Mouse (Mus musculus) forebrain, embryonic 13.5 days (tissue): ENCODE data around the gene Swsap1. TPM values are rescaled to one million over a fixed set of nuclear protein-coding genes. Genes with fewer than 3 reads are reported as not detected.

Experiments
- ATAC-seq: fragments of 200-750 bp; cut with Nextera tagmentation; 2 replicates; pipeline ENCODE4 v1.8.0; 2017
- H3K27ac ChIP-seq: fragments of 300-500 bp; sonication (generic); 2 replicates; pipeline ENCODE4 v1.5.1; 2015; ENCODE audit warnings: inconsistent platforms, mild to moderate bottlenecking, moderate library complexity
- H3K27me3 ChIP-seq: fragments of 300-500 bp; sonication (generic); 2 replicates; pipeline ENCODE4 v1.6.1; 2015; ENCODE audit warnings: mild to moderate bottlenecking, inconsistent platforms
- H3K36me3 ChIP-seq: fragments of 300-500 bp; sonication (generic); 2 replicates; pipeline ENCODE4 v1.6.1; 2015; ENCODE audit warnings: mild to moderate bottlenecking, inconsistent platforms; ENCODE audit not compliant: poor library complexity, severe bottlenecking
- H3K4me1 ChIP-seq: fragments of 300-500 bp; sonication (generic); 2 replicates; pipeline ENCODE4 v1.6.1; 2015; ENCODE audit warnings: inconsistent platforms
- H3K4me2 ChIP-seq: fragments of 300-500 bp; sonication (generic); 2 replicates; pipeline ENCODE4 v1.6.1; 2015; ENCODE audit warnings: inconsistent platforms, mild to moderate bottlenecking, moderate library complexity
- H3K4me3 ChIP-seq: fragments of 300-500 bp; sonication (generic); 2 replicates; pipeline ENCODE4 v1.5.1; 2015; ENCODE audit warnings: mild to moderate bottlenecking, inconsistent platforms
- H3K9ac ChIP-seq: fragments of 300-500 bp; sonication (generic); 2 replicates; pipeline ENCODE4 v1.6.1; 2015; ENCODE audit warnings: mild to moderate bottlenecking, inconsistent platforms
- H3K9me3 ChIP-seq: fragments of 300-500 bp; sonication (generic); replicated peaks from 2 replicates; pipeline ENCODE4 v1.6.1; 2016; ENCODE audit warnings: inconsistent platforms
- WGBS: fragments of 180-500 bp; shearing (Covaris S2); methylation state at CpG from one replicate; pipeline ENCODE4 v1.1.7; 2015; 5-methylcytosine and 5-hydroxymethylcytosine counted together
- polyA plus RNA-seq: library from polyadenylated mRNA; unstranded; fragments of >200 nt; fragmentation: Nextera tagmentation; extraction: Ambion mirVana; gene quantifications from 2 replicates; pipeline ENCODE4 v1.2.1, GENCODE M21; 2015

Swsap1 gene
- 8.6 and 12.1 TPM in 2 replicates for polyA plus RNA-seq

GRCm38 (mm10) chr9:21955570-21956281, at the start of gene Swsap1:
Gene Swsap1, plus strand, starts transcription at chr9:21955755.
- peaks cover 32% of the 10 kb centered on the region for H3K4me1 ChIP-seq
- peak within 1 kb of the TSS; percentile 67 for H3K4me3 ChIP-seq
- H3K9ac ChIP-seq, result peak within 1 kb of the TSS; percentile 79
- WGBS, result under 1% methylated on average over 54 of the region's 54 CpGs
- peak; percentile 98 for ATAC-seq
- H3K4me2 ChIP-seq, result peak within 1 kb of the TSS; percentile 69
- no peaks in the 10 kb centered on the region; the same call in 1 of the 2 replicates for H3K9me3 ChIP-seq
- H3K27ac ChIP-seq, result peak within 1 kb of the TSS; percentile 95
- H3K27me3 ChIP-seq, result peaks cover 19% of the 10 kb centered on the region
- no peaks in the 10 kb centered on the region for H3K36me3 ChIP-seq

- no peak overlapping the region for H3K4me2 ChIP-seq
- no peaks in the 10 kb centered on the region for H3K9me3 ChIP-seq
- H3K27ac ChIP-seq, result no peak overlapping the region
- WGBS, result 78% methylated on average over 11 of the region's 11 CpGs
- H3K4me1 ChIP-seq, result no peaks in the 10 kb centered on the region
- no peak overlapping the region for H3K9ac ChIP-seq
- H3K27me3 ChIP-seq, result 0 out of 2 replicates have a peak, but pooled peaks cover 4% of the 10 kb centered on the region
- ATAC-seq, result no peak
- no peaks in the 10 kb centered on the region for H3K36me3 ChIP-seq
- no peak overlapping the region for H3K4me3 ChIP-seq
These were observed 47.3 kb upstream of the Swsap1 start for GRCm38 (mm10) chr9:21908216-21908615.

GRCm38 (mm10) chr9:21909474-21910223, 45.9 kb upstream of the Swsap1 start:
- H3K36me3 ChIP-seq, result 0 out of 2 replicates have a peak, but pooled peaks cover 6% of the 10 kb centered on the region
- WGBS, result 80% methylated on average over 10 of the region's 10 CpGs
- no peak overlapping the region for H3K27ac ChIP-seq
- no peaks in the 10 kb centered on the region for H3K4me1 ChIP-seq
- 0 out of 2 replicates have a peak, but pooled peaks cover 6% of the 10 kb centered on the region for H3K27me3 ChIP-seq
- ATAC-seq, result no peak
- no peak overlapping the region for H3K4me2 ChIP-seq
- no peaks in the 10 kb centered on the region for H3K9me3 ChIP-seq
- H3K9ac ChIP-seq, result no peak overlapping the region
- no peak overlapping the region for H3K4me3 ChIP-seq

GRCm38 (mm10) chr9:21916851-21917492, 38.6 kb upstream of the Swsap1 start:
- Histone ChIP-seq H3K27ac (peak overlapping the region; percentile 85), H3K9ac (peak overlapping the region; percentile 76), H3K9me3 (no peaks in the 10 kb centered on the region), H3K4me2 (peak overlapping the region; percentile 90), H3K4me1 (peaks cover 15% of the 10 kb centered on the region), H3K36me3 (peaks cover 10% of the 10 kb centered on the region; the same call in 1 of the 2 replicates), H3K27me3 (peaks cover 22% of the 10 kb centered on the region), H3K4me3 (peak overlapping the region; percentile 65)
- no peak for ATAC-seq
- WGBS, result 51% methylated on average over 3 of the region's 3 CpGs

- ATAC-seq, result peak; percentile 90
- WGBS, result 2% methylated on average over 35 of the region's 35 CpGs
- H3K4me1 ChIP-seq, result peaks cover 15% of the 10 kb centered on the region
- no peaks in the 10 kb centered on the region for H3K9me3 ChIP-seq
- H3K4me2 ChIP-seq, result peak overlapping the region; percentile 90
- peak overlapping the region; percentile 65 for H3K4me3 ChIP-seq
- peaks cover 10% of the 10 kb centered on the region; the same call in 1 of the 2 replicates for H3K36me3 ChIP-seq
- peak overlapping the region; percentile 76 for H3K9ac ChIP-seq
- H3K27me3 ChIP-seq, result peaks cover 22% of the 10 kb centered on the region
- peak overlapping the region; percentile 85 for H3K27ac ChIP-seq
These were observed 38.0 kb upstream of the Swsap1 start for GRCm38 (mm10) chr9:21917493-21918034.

- Histone ChIP-seq H3K4me1 (peaks cover 15% of the 10 kb centered on the region), H3K27me3 (peaks cover 22% of the 10 kb centered on the region), H3K4me2 (peak within 1 kb of the TSS; percentile 90), H3K27ac (peak within 1 kb of the TSS; percentile 85), H3K4me3 (peak within 1 kb of the TSS; percentile 65), H3K9me3 (no peaks in the 10 kb centered on the region), H3K36me3 (peaks cover 10% of the 10 kb centered on the region; the same call in 1 of the 2 replicates), H3K9ac (peak within 1 kb of the TSS; percentile 76)
- under 1% methylated on average over 36 of the region's 36 CpGs for WGBS
- ATAC-seq, result peak; percentile 94
These were observed 37.4 kb upstream of the Swsap1 start, which contains the start of gene Rab3d for GRCm38 (mm10) chr9:21918035-21918592. Gene Rab3d, minus strand, starts transcription at chr9:21918192.

GRCm38 (mm10) chr9:21918692-21919384, 36.7 kb upstream of the Swsap1 start:
- Histone ChIP-seq H3K4me2 (peak overlapping the region; percentile 90), H3K9ac (no peak overlapping the region), H3K4me3 (0 out of 2 replicates have a peak overlapping the region, but pooled peaks have one; percentile 65), H3K4me1 (peaks cover 15% of the 10 kb centered on the region), H3K9me3 (no peaks in the 10 kb centered on the region), H3K27ac (no peak overlapping the region), H3K36me3 (peaks cover 10% of the 10 kb centered on the region; the same call in 1 of the 2 replicates), H3K27me3 (peaks cover 22% of the 10 kb centered on the region)
- WGBS, result 25% methylated on average over 5 of the region's 5 CpGs
- ATAC-seq, result no peak

- Histone ChIP-seq H3K36me3 (peaks cover 9% of the 10 kb centered on the region; the same call in 1 of the 2 replicates), H3K27me3 (no peaks in the 10 kb centered on the region; the same call in 1 of the 2 replicates), H3K27ac (no peak overlapping the region), H3K4me2 (no peak overlapping the region), H3K4me3 (no peak overlapping the region), H3K4me1 (peaks cover 16% of the 10 kb centered on the region), H3K9me3 (no peaks in the 10 kb centered on the region), H3K9ac (no peak overlapping the region)
- 84% methylated on average over 4 of the region's 4 CpGs for WGBS
- no peak for ATAC-seq
These were observed 32.5 kb upstream of the Swsap1 start for GRCm38 (mm10) chr9:21923036-21923435.

- no peak overlapping the region for H3K9ac ChIP-seq
- no peak overlapping the region for H3K27ac ChIP-seq
- no peak overlapping the region for H3K4me3 ChIP-seq
- peaks cover 12% of the 10 kb centered on the region for H3K4me1 ChIP-seq
- no peaks in the 10 kb centered on the region; the same call in 1 of the 2 replicates for H3K27me3 ChIP-seq
- ATAC-seq, result no peak
- no peak overlapping the region for H3K4me2 ChIP-seq
- 87% methylated on average over 3 of the region's 3 CpGs for WGBS
- H3K9me3 ChIP-seq, result no peaks in the 10 kb centered on the region
- peaks cover 9% of the 10 kb centered on the region; the same call in 1 of the 2 replicates for H3K36me3 ChIP-seq
These were observed 32.0 kb upstream of the Swsap1 start for GRCm38 (mm10) chr9:21923490-21924098.

GRCm38 (mm10) chr9:21924099-21924493, 31.5 kb upstream of the Swsap1 start:
- H3K36me3 ChIP-seq, result peaks cover 9% of the 10 kb centered on the region; the same call in 1 of the 2 replicates
- H3K4me3 ChIP-seq, result no peak overlapping the region
- WGBS, result 75% methylated on average over 6 of the region's 6 CpGs
- H3K4me2 ChIP-seq, result no peak overlapping the region
- no peak overlapping the region for H3K9ac ChIP-seq
- ATAC-seq, result no peak
- H3K27me3 ChIP-seq, result no peaks in the 10 kb centered on the region; the same call in 1 of the 2 replicates
- no peaks in the 10 kb centered on the region for H3K9me3 ChIP-seq
- peaks cover 12% of the 10 kb centered on the region for H3K4me1 ChIP-seq
- no peak overlapping the region for H3K27ac ChIP-seq
